Mouse (Mus musculus): ENCODE measurements around the gene Surf2. TPM values are rescaled to one million over a fixed set of nuclear protein-coding genes. Genes with fewer than 3 reads are reported as not detected.

The Surf2 gene
- polyA plus RNA-seq, 1 experiment from 2014 or later, result 58.4 TPM

Other genes starting within 250 kb of the Surf2 start
- gene Lcn4, start 245.1 kb upstream of the Surf2 start, polyA plus RNA-seq (2015; fragmentation: Nextera tagmentation; extraction: Ambion mirVana), result not detected in 2 replicates
- not detected in 2 replicates for gene Abo, start 51.4 kb upstream of the Surf2 start, polyA plus RNA-seq (2015; fragmentation: Nextera tagmentation; extraction: Ambion mirVana)
- 29.4 and 32.2 TPM in 2 replicates for gene Surf6, start 13.5 kb upstream of the Surf2 start, polyA plus RNA-seq (2015; fragmentation: Nextera tagmentation; extraction: Ambion mirVana)
- gene Med22, start 5.7 kb upstream of the Surf2 start, polyA plus RNA-seq (2015; fragmentation: Nextera tagmentation; extraction: Ambion mirVana), result 95.7 and 108 TPM in 2 replicates
- 385 and 446 TPM in 2 replicates for gene Rpl7a, start 5.6 kb upstream of the Surf2 start, polyA plus RNA-seq (2015; fragmentation: Nextera tagmentation; extraction: Ambion mirVana)
- 89.2 and 97.5 TPM in 2 replicates for gene Surf1, start 163 bp downstream of the Surf2 start, polyA plus RNA-seq (2015; fragmentation: Nextera tagmentation; extraction: Ambion mirVana)
- gene Surf4, start 17.6 kb downstream of the Surf2 start, polyA plus RNA-seq (2015; fragmentation: Nextera tagmentation; extraction: Ambion mirVana), result 110 and 126 TPM in 2 replicates
- gene Stkld1, start 17.7 kb downstream of the Surf2 start, polyA plus RNA-seq (2015; fragmentation: Nextera tagmentation; extraction: Ambion mirVana), result 0.13 and 0.61 TPM in 2 replicates
- 38.0 and 39.2 TPM in 2 replicates for gene Rexo4, start 48.0 kb downstream of the Surf2 start, polyA plus RNA-seq (2015; fragmentation: Nextera tagmentation; extraction: Ambion mirVana)
- 0.09 TPM in 1 of 2 replicates, not detected in the other for gene Adamts13, start 57.0 kb downstream of the Surf2 start, polyA plus RNA-seq (2015; fragmentation: Nextera tagmentation; extraction: Ambion mirVana)
- gene Cacfd1, start 93.6 kb downstream of the Surf2 start, polyA plus RNA-seq (2015; fragmentation: Nextera tagmentation; extraction: Ambion mirVana), result 98.5 and 103 TPM in 2 replicates
- gene Slc2a6, start 111.6 kb downstream of the Surf2 start, polyA plus RNA-seq (2015; fragmentation: Nextera tagmentation; extraction: Ambion mirVana), result 17.2 and 20.0 TPM in 2 replicates
- 2.5 and 3.4 TPM in 2 replicates for gene Mymk, start 155.8 kb downstream of the Surf2 start, polyA plus RNA-seq (2015; fragmentation: Nextera tagmentation; extraction: Ambion mirVana)
- gene Adamtsl2, start 163.0 kb downstream of the Surf2 start, polyA plus RNA-seq (2015; fragmentation: Nextera tagmentation; extraction: Ambion mirVana), result 7.2 and 7.7 TPM in 2 replicates
- 10.1 and 10.3 TPM in 2 replicates for gene Fam163b, start 226.1 kb downstream of the Surf2 start, polyA plus RNA-seq (2015; fragmentation: Nextera tagmentation; extraction: Ambion mirVana)
- 0.29 and 0.37 TPM in 2 replicates for gene Dbh, start 248.9 kb downstream of the Surf2 start, polyA plus RNA-seq (2015; fragmentation: Nextera tagmentation; extraction: Ambion mirVana)

All from neural tube, embryonic 15.5 days (tissue).